Mouse (Mus musculus) subcutaneous adipose tissue, adult 2 months (tissue): ENCODE data around the gene Vmn2r22. TPM values are rescaled to one million over a fixed set of nuclear protein-coding genes. Genes with fewer than 3 reads are reported as not detected.

Experiments
- polyA plus RNA-seq: library from polyadenylated mRNA; depleted of rRNA; stranded (reverse); fragments of >200 nt; gene quantifications from 2 replicates; pipeline ENCODE4 v1.2.3, GENCODE M21; 2012; ENCODE audit warnings: low replicate concordance; rRNA removed

Gene Vmn2r22
- polyA plus RNA-seq = not detected in 2 replicates

DNA sequence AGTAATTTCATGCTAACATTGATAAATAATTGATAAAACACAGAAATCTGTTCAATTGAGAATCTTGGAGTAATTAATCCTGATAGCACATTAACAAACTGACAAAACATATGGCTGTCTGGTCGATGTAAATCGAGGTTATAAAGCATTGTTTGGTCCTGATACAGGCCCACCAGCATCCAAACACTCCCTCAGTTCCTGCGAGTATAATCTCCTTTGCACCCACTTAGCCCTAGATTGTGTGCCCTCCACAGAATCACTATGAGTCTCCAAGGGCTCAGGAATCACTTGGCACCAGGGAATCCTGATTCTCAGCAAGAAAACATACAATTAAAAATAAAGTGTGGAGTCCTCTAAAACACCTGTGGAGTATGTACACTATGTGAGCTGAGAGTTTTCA, at the start of gene Vmn2r22:
Gene Vmn2r22, minus strand, starts transcription at position 101 of the 400 bp plus-strand sequence.

Other genes with a start within 250 kb of the Vmn2r22 start
- gene Vmn2r20, start 232.6 kb downstream of the Vmn2r22 start, polyA plus RNA-seq = not detected in 2 replicates
- not detected in 2 replicates for gene Vmn2r21, start 117.3 kb downstream of the Vmn2r22 start, polyA plus RNA-seq
- not detected in 2 replicates for gene Vmn2r23, start 51.9 kb upstream of the Vmn2r22 start, polyA plus RNA-seq
- gene Vmn2r24, start 128.2 kb upstream of the Vmn2r22 start, polyA plus RNA-seq = not detected in 2 replicates
- gene Vmn2r25, start 202.7 kb upstream of the Vmn2r22 start, polyA plus RNA-seq = not detected in 2 replicates